Mouse (Mus musculus) bone marrow, adult 2 months (tissue): ENCODE measurements around the gene Sh3gl3. TPM values are rescaled to one million over a fixed set of nuclear protein-coding genes. Genes with fewer than 3 reads are reported as not detected.

Experiments used
- H3K27ac ChIP-seq: fragments of 200-500 bp; 2 replicates; pipeline ENCODE4 v1.5.1; 2012; ENCODE audit warnings: low read depth, mild to moderate bottlenecking, control low read depth, inconsistent platforms, low read length; ENCODE audit not compliant: control insufficient read depth, poor library complexity, insufficient read depth
- H3K4me1 ChIP-seq: fragments of 200-500 bp; 2 replicates; pipeline ENCODE4 v1.6.1; 2011; ENCODE audit warnings: low read length; ENCODE audit not compliant: control insufficient read depth, insufficient read depth
- H3K4me3 ChIP-seq: fragments of 200-500 bp; replicated peaks from 2 replicates; pipeline ENCODE3; 2011; ENCODE audit warnings: mild to moderate bottlenecking, low read depth, low read length, control low read depth; ENCODE audit not compliant: control insufficient read depth
- CTCF ChIP-seq: fragments of 200-500 bp; IDR thresholded peaks from 2 replicates; pipeline ENCODE4 v1.5.1; 2011; ENCODE audit warnings: low read length, control low read depth; ENCODE audit not compliant: control insufficient read depth, insufficient read depth
- POLR2A ChIP-seq: fragments of 200-500 bp; IDR thresholded peaks from 2 replicates; pipeline ENCODE4 v1.6.1; 2011; ENCODE audit warnings: low read depth, mild to moderate bottlenecking, control low read depth, low read length, borderline replicate concordance; ENCODE audit not compliant: control insufficient read depth
- WGBS: fragments of 180-500 bp; shearing (Covaris S2); methylation state at CpG from one replicate; pipeline ENCODE4 v1.1.7; 2018; 5-methylcytosine and 5-hydroxymethylcytosine counted together
- polyA plus RNA-seq: library from polyadenylated mRNA; stranded (reverse); fragments of >200 nt; gene quantifications from 2 replicates; pipeline ENCODE4 v1.2.4, GENCODE M21; 2011; ENCODE audit warnings: low replicate concordance; ENCODE audit not compliant: missing spikeins, insufficient read depth, insufficient read length

Sh3gl3 gene
- polyA plus RNA-seq, 1 experiment: 3.0 TPM

DNA sequence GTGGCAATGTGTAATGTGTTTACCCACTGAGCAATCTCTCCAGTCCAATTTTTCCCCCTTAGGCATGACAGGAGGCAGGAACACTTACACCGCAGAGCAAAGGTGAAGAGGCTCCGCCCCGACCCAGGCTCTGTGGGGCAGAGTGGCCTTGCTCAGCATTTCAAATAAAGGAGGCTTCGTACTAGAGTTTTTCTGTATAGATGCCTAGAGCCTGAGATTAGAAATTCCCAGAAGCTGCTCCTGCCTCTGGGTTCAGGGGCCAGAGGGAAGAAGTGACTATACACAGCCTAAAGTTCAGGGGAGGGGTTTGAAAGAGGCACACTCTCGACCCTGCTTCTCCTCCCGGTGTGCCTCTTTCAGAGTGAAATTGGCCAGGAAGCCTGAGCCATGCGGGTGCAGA is 59.6 kb downstream of the Sh3gl3 start:
- Histone ChIP-seq H3K27ac (no peak overlapping the region), H3K4me3 (no peak overlapping the region), H3K4me1 (no peaks in the 10 kb centered on the region)
- TF ChIP-seq CTCF (no peak), POLR2A (no peak)
- WGBS: 77% methylated on average over 7 of the region's 7 CpGs

DNA sequence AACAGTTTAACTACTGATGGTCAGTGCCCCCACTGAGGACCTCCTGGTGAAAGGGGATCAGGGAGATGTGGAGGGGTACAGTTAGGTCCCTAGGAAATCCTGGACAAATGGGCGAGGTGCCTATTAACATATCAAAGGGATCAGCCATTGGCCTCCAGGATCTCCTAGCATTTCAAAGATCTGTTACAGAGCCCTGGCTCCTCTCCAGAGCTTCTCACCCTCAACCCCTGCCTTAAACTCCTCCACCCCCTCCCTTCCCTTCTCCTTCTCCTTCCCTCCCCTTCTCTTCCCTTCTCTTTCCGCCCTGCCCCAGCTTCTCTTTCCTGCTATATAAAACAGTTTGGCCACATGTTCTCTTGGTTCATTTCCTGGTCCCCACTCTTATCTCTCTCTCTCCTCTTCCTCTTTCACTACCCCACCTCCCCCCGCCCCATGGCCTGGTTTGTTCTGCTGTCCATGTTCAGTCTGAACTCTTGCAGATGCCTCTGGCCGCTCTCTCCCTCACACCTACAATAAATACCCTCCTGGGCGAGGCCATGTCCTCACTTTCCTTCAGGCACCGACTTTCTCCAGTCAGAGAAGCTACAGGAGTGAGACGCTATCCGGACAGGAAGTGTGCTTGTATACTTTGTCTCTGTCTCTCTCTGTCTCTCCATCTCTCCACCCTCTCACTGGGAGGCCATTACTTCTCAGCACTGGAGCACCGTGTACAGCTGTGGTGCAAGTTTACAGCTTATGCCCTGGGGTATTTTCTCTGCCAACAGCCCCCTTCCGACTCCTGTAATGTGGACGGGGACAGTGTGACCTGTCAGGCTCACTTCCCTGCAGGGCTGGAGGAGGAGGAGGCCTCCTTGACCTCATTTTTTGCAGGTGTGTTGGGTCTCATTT is 60.6 kb downstream of the Sh3gl3 start:
- Histone ChIP-seq H3K27ac (no peak overlapping the region), H3K4me3 (no peak overlapping the region), H3K4me1 (no peaks in the 10 kb centered on the region)
- 33% methylated on average over 11 of the region's 11 CpGs for WGBS
- TF ChIP-seq POLR2A: no peak

- H3K27ac ChIP-seq: no peak overlapping the region
- 67% methylated on average over 3 of the region's 4 CpGs for WGBS
- TF ChIP-seq POLR2A (no peak), CTCF (no peak)
- no peak overlapping the region for H3K4me3 ChIP-seq
- no peaks in the 10 kb centered on the region for H3K4me1 ChIP-seq
Observed at GRCm38 (mm10) chr7:82234898-82235290, 61.3 kb downstream of the Sh3gl3 start.

DNA sequence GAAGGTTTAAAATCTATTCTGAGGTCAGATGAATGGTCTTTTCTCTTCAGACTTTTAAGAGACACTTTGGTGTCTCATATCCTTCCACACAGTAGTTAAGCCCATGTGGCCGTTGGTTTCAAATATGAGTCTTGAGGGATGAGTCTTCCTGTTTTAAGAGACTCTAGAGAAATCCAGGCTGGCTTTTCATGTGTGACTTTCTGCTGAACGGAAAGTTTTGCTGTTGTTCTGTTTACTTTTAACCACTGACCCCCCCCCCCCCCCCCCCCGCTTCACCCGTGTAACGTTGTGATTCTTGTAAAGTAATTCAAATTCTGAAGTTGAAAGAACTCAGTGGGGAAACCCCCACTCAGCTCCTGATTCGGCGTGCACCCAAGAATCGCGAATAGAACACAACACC is 61.8 kb downstream of the Sh3gl3 start:
- Histone ChIP-seq H3K4me3 (no peak overlapping the region), H3K27ac (no peak overlapping the region), H3K4me1 (no peaks in the 10 kb centered on the region)
- WGBS: 62% methylated on average over 9 of the region's 9 CpGs
- TF ChIP-seq CTCF (no peak), POLR2A (no peak)

- TF ChIP-seq CTCF (no peak), POLR2A (no peak)
- no peaks in the 10 kb centered on the region for H3K4me1 ChIP-seq
- 76% methylated on average over 11 of the region's 11 CpGs for WGBS
- no peak overlapping the region for H3K27ac ChIP-seq
- no peak overlapping the region for H3K4me3 ChIP-seq
Observed at GRCm38 (mm10) chr7:82236152-82236898, 62.7 kb downstream of the Sh3gl3 start.

- no peak overlapping the region for H3K27ac ChIP-seq
Observed at GRCm38 (mm10) chr7:82236899-82237162, 63.2 kb downstream of the Sh3gl3 start.

GRCm38 (mm10) chr7:82240424-82241240 is 67.0 kb downstream of the Sh3gl3 start:
- no peak overlapping the region for H3K4me3 ChIP-seq
- no peaks in the 10 kb centered on the region for H3K4me1 ChIP-seq
- 23% methylated on average over 8 of the region's 8 CpGs for WGBS
- H3K27ac ChIP-seq: no peak overlapping the region
- TF ChIP-seq CTCF (no peak), POLR2A (no peak)

More at GRCm38 (mm10) chr7:82236899-82237162, 63.2 kb downstream of the Sh3gl3 start:
- H3K4me3 ChIP-seq: no peak overlapping the region
- no peaks in the 10 kb centered on the region for H3K4me1 ChIP-seq
- no peak for TF ChIP-seq CTCF
- TF ChIP-seq POLR2A: no peak
- 84% methylated on average over 4 of the region's 4 CpGs for WGBS

DNA sequence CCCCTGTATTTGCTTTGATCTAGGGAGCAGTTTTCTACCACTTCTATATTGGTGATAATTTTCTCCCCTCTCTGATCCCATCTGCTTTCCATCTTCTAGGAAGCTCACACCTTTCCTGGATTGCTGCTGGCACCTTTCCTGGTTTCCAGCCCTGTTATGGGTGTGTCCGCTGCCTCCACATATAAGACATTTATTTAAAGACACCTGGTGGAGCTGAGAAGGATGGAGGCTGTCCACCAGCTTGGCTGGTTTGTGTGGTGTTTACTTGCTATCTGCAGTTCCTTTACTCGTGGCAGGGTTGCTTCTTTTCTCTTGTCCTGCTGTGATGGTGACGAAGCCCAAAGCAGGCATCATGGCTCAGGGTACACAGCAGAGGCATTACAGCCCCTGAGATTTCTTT is 71.1 kb downstream of the Sh3gl3 start:
- WGBS: 79% methylated on average over 3 of the region's 3 CpGs
- no peaks in the 10 kb centered on the region for H3K4me1 ChIP-seq
- no peak overlapping the region for H3K27ac ChIP-seq
- H3K4me3 ChIP-seq: no peak overlapping the region
- TF ChIP-seq CTCF (no peak), POLR2A (no peak)
